Mouse (Mus musculus) ovary, postnatal 36 days (tissue): ENCODE measurements around the gene Ahrr.
A peak's percentile ranks its signal among the peaks of the same experiment; 100 is the strongest.

Experiments
- DNase-seq: peaks from one replicate; pipeline ENCODE4 v3.0.0; 2022; ENCODE audit warnings: low spot score, mixed read lengths

Ahrr gene

GRCm38 (mm10) chr13:74292167-74292566 lies at the start of gene Ahrr:
TSS of gene Ahrr (minus strand) at chr13:74292331.
- peak; percentile 71 for DNase-seq

- DNase-seq: no peak
Measured at GRCm38 (mm10) chr13:74341036-74341435, 48.9 kb upstream of the Ahrr start.

- DNase-seq: no peak
Measured at GRCm38 (mm10) chr13:74329321-74329720, 37.2 kb upstream of the Ahrr start.

- peak; percentile 93 for DNase-seq
Measured at GRCm38 (mm10) chr13:74317170-74317849, 25.2 kb upstream of the Ahrr start, which contains the start of gene Pdcd6. TSS of gene Pdcd6 (minus strand) at chr13:74317580.

- no peak for DNase-seq
Measured at GRCm38 (mm10) chr13:74316789-74317169, 24.6 kb upstream of the Ahrr start.

GRCm38 (mm10) chr13:74316386-74316785 lies 24.3 kb upstream of the Ahrr start:
- no peak for DNase-seq

GRCm38 (mm10) chr13:74314616-74315015 lies 22.5 kb upstream of the Ahrr start:
- no peak for DNase-seq

GRCm38 (mm10) chr13:74305780-74306179 lies 13.6 kb upstream of the Ahrr start:
- no peak for DNase-seq

- DNase-seq: no peak
Measured at GRCm38 (mm10) chr13:74305380-74305779, 13.2 kb upstream of the Ahrr start.

- no peak for DNase-seq
Measured at GRCm38 (mm10) chr13:74302050-74303037, 10.2 kb upstream of the Ahrr start.

- DNase-seq: no peak
Measured at GRCm38 (mm10) chr13:74301607-74301984, 9.5 kb upstream of the Ahrr start.

GRCm38 (mm10) chr13:74300925-74301606 lies 8.9 kb upstream of the Ahrr start:
- DNase-seq: peak; percentile 67

- DNase-seq: no peak
Measured at GRCm38 (mm10) chr13:74296376-74296775, 4.2 kb upstream of the Ahrr start.

- DNase-seq: no peak
Measured at GRCm38 (mm10) chr13:74289646-74290045, 2.5 kb downstream of the Ahrr start.

GRCm38 (mm10) chr13:74282299-74282698 lies 9.8 kb downstream of the Ahrr start:
- no peak for DNase-seq

GRCm38 (mm10) chr13:74275726-74276125 lies 16.4 kb downstream of the Ahrr start:
- no peak for DNase-seq

- DNase-seq: peak; percentile 51
Measured at GRCm38 (mm10) chr13:74260231-74260992, 31.7 kb downstream of the Ahrr start.

- DNase-seq: peak; percentile 61
Measured at GRCm38 (mm10) chr13:74259460-74260230, 32.5 kb downstream of the Ahrr start.

- DNase-seq: peak; percentile 8
Measured at GRCm38 (mm10) chr13:74246494-74246893, 45.6 kb downstream of the Ahrr start.

GRCm38 (mm10) chr13:74245899-74246231 lies 46.3 kb downstream of the Ahrr start:
- no peak for DNase-seq
